24 mouse cellular contexts compared by ENCODE assay signal in genomic region chr3:56956978-56957377, GRCm38 (mm10).
"Had no signal": no experiment of that assay in that cellular context is flagged by ENCODE, and none has a peak within 500 bp of the region (broad histone marks: within the 10 kb centered on the region; RNA-seq: fewer than 3 reads in every experiment).

No protein-coding gene starts in this region.

- H3K4me2 ChIP-seq: heart, embryonic 11.5 days; heart, embryonic 13.5 days; heart, embryonic 15.5 days; hindbrain, embryonic 15.5 days; kidney, embryonic 15.5 days; limb, embryonic 13.5 days; limb, embryonic 15.5 days; liver, embryonic 12.5 days had no signal

- H3K4me3 ChIP-seq: heart, adult 2 months; heart, embryonic 13.5 days; heart, embryonic 15.5 days; hindbrain, embryonic 15.5 days; kidney, embryonic 15.5 days; limb, embryonic 13.5 days; limb, embryonic 15.5 days; liver, embryonic 12.5 days had no signal

- ATAC-seq: forebrain, postnatal 0 days; intestine, embryonic 16.5 days; liver, embryonic 12.5 days had no signal

- DNase-seq: forebrain, postnatal 0 days; gastrocnemius, postnatal 14 days; gastrocnemius, postnatal 36 days; heart, adult 2 months; heart, postnatal 14 days; heart, postnatal 36 days; kidney, adult 11 months; kidney, adult 9 months; kidney, postnatal 14 days; kidney, postnatal 36 days; layer of hippocampus, adult 9-11 months; layer of hippocampus, postnatal 36 days; left cerebral cortex, postnatal 4 days had no signal

- H3K4me1 ChIP-seq: heart, embryonic 13.5 days; heart, embryonic 15.5 days; limb, embryonic 15.5 days; liver, embryonic 12.5 days had no signal

- H3K36me3 ChIP-seq: heart, embryonic 13.5 days; heart, embryonic 15.5 days; hindbrain, embryonic 15.5 days; kidney, embryonic 15.5 days; limb, embryonic 13.5 days; limb, embryonic 15.5 days; liver, embryonic 12.5 days had no signal

- H3K27ac ChIP-seq: heart, adult 2 months; heart, embryonic 13.5 days; heart, embryonic 15.5 days; hindbrain, embryonic 15.5 days; kidney, embryonic 15.5 days; kidney, postnatal 0 days; limb, embryonic 13.5 days; limb, embryonic 15.5 days; liver, embryonic 12.5 days; liver, embryonic 14.5 days had no signal

- H3K27me3 ChIP-seq: heart, embryonic 13.5 days; heart, embryonic 15.5 days; hindbrain, embryonic 15.5 days; kidney, embryonic 15.5 days; limb, embryonic 13.5 days; limb, embryonic 15.5 days; liver, embryonic 12.5 days had no signal

- H3K9ac ChIP-seq: forebrain, postnatal 0 days; heart, embryonic 13.5 days; heart, embryonic 15.5 days; hindbrain, embryonic 15.5 days; kidney, embryonic 15.5 days; limb, embryonic 13.5 days; limb, embryonic 15.5 days; liver, embryonic 12.5 days; liver, embryonic 14.5 days had no signal

- H3K9me3 ChIP-seq: heart, embryonic 13.5 days; heart, embryonic 15.5 days; hindbrain, embryonic 15.5 days; kidney, embryonic 15.5 days; limb, embryonic 13.5 days; limb, embryonic 15.5 days; liver, embryonic 12.5 days had no signal
